Mouse (Mus musculus): ENCODE measurements around the gene Dyrk4. TPM values are rescaled to one million over a fixed set of nuclear protein-coding genes. Genes with fewer than 3 reads are reported as not detected.

Dyrk4 gene
- polyA plus RNA-seq, 1 experiment from 2014 or later, result 0.23 TPM

- no peak overlapping the region for H3K9ac ChIP-seq (replicated peaks; ENCODE audit: low read depth)
- no peak overlapping the region for H3K4me3 ChIP-seq (ENCODE audit: low read depth, low read length)
- no peaks in the 10 kb centered on the region for H3K9me3 ChIP-seq (ENCODE audit: low read length)
- no peaks in the 10 kb centered on the region for H3K27me3 ChIP-seq (replicated peaks; ENCODE audit: insufficient read depth, low read length)
- TF ChIP-seq CTCF (IDR thresholded peaks at IDR 0.05), result no peak
- TF ChIP-seq EP300 (IDR thresholded peaks at IDR 0.05), result no peak
- no peak overlapping the region for H3K27ac ChIP-seq (ENCODE audit: low read length)
- DNase-seq (ENCODE audit: low spot score) (no peak), ATAC-seq (no peak)
- H3K36me3 ChIP-seq (ENCODE audit: insufficient read depth, low read length), result no peaks in the 10 kb centered on the region
- H3K4me1 ChIP-seq (ENCODE audit: insufficient read depth, low read depth, low read length), result no peaks in the 10 kb centered on the region
- no peak overlapping the region for H3K4me2 ChIP-seq (replicated peaks; ENCODE audit: low read depth, low read length)
- WGBS, result 82% methylated on average over 5 of the region's 5 CpGs
Measured at GRCm38 (mm10) chr6:126914928-126915327, 6.7 kb downstream of the Dyrk4 start.

DNA sequence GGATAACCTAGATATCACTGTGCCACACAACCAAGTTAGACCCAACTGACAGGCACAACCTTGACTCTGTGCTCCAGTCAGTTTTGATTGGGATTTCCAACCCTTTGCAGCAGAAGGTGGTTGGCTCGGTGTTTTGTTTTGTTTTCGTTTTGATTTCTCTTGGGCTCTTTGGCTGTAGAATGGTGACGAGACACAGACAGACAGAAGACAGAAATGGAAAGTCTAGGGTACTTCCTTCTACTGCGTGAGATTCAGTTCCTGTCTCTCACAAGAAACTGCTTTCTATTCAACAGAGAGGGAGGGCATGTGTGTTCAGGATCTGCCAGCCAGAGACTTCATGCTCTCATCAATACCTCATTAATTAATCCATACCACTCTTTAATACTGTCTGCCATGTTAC is 10.9 kb downstream of the Dyrk4 start:
- Histone ChIP-seq H3K9ac (replicated peaks; ENCODE audit: low read depth) (no peak overlapping the region), H3K4me1 (ENCODE audit: insufficient read depth, low read depth, low read length) (no peaks in the 10 kb centered on the region), H3K9me3 (ENCODE audit: low read length) (no peaks in the 10 kb centered on the region), H3K36me3 (ENCODE audit: insufficient read depth, low read length) (no peaks in the 10 kb centered on the region), H3K27ac (ENCODE audit: low read length) (no peak overlapping the region), H3K4me2 (replicated peaks; ENCODE audit: low read depth, low read length) (no peak overlapping the region), H3K27me3 (replicated peaks; ENCODE audit: insufficient read depth, low read length) (no peaks in the 10 kb centered on the region), H3K4me3 (ENCODE audit: low read depth, low read length) (no peak overlapping the region)
- ATAC-seq (no peak), DNase-seq (ENCODE audit: low spot score) (no peak)
- WGBS, result 64% methylated on average over 4 of the region's 4 CpGs
- TF ChIP-seq EP300 (IDR thresholded peaks at IDR 0.05), result no peak
- TF ChIP-seq CTCF (IDR thresholded peaks at IDR 0.05), result no peak

GRCm38 (mm10) chr6:126907876-126908275 is 13.8 kb downstream of the Dyrk4 start:
- WGBS, result 56% methylated on average over 3 of the region's 3 CpGs
- Histone ChIP-seq H3K4me1 (ENCODE audit: insufficient read depth, low read depth, low read length) (no peaks in the 10 kb centered on the region), H3K4me3 (ENCODE audit: low read depth, low read length) (no peak overlapping the region), H3K27ac (ENCODE audit: low read length) (no peak overlapping the region), H3K36me3 (ENCODE audit: insufficient read depth, low read length) (no peaks in the 10 kb centered on the region), H3K9me3 (ENCODE audit: low read length) (no peaks in the 10 kb centered on the region), H3K9ac (replicated peaks; ENCODE audit: low read depth) (no peak overlapping the region), H3K27me3 (replicated peaks; ENCODE audit: insufficient read depth, low read length) (no peaks in the 10 kb centered on the region), H3K4me2 (replicated peaks; ENCODE audit: low read depth, low read length) (no peak overlapping the region)
- no peak for TF ChIP-seq CTCF (IDR thresholded peaks at IDR 0.05)
- no peak for TF ChIP-seq EP300 (IDR thresholded peaks at IDR 0.05)
- ATAC-seq (no peak), DNase-seq (ENCODE audit: low spot score) (no peak)

GRCm38 (mm10) chr6:126907378-126907777 is 14.3 kb downstream of the Dyrk4 start:
- TF ChIP-seq CTCF (IDR thresholded peaks at IDR 0.05), result no peak
- no peak for TF ChIP-seq EP300 (IDR thresholded peaks at IDR 0.05)
- no peak for DNase-seq (ENCODE audit: low spot score)

DNA sequence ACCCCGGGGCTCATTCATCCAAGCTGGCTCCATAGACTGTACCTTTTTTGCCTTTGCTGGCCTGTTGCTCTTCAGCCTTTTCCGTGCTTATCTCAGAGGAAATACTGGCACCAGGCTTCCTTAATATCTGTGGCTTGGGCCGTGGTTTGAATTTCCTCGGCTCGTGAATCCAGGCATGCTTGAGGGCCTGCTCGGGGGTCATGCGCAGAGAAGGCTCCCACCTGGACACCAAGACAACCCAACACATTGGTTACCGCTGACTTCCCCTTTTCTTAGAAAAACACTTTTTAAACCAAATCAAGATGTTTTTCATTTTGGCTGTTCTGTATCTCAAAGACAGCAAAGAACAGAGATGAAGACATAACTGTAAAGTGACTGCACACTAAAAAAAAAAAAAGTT is 44.5 kb downstream of the Dyrk4 start:
- TF ChIP-seq CTCF (IDR thresholded peaks at IDR 0.05) (no peak), EP300 (IDR thresholded peaks at IDR 0.05) (no peak)
- H3K4me1 ChIP-seq (ENCODE audit: insufficient read depth, low read depth, low read length), result no peaks in the 10 kb centered on the region
- DNase-seq (ENCODE audit: low spot score) (no peak), ATAC-seq (no peak)
- WGBS, result 68% methylated on average over 8 of the region's 8 CpGs
- no peak overlapping the region for H3K4me3 ChIP-seq (ENCODE audit: low read depth, low read length)
- no peak overlapping the region for H3K4me2 ChIP-seq (replicated peaks; ENCODE audit: low read depth, low read length)
- H3K27ac ChIP-seq (ENCODE audit: low read length), result no peak overlapping the region
- no peaks in the 10 kb centered on the region for H3K27me3 ChIP-seq (replicated peaks; ENCODE audit: insufficient read depth, low read length)
- no peak overlapping the region for H3K9ac ChIP-seq (replicated peaks; ENCODE audit: low read depth)
- no peaks in the 10 kb centered on the region for H3K9me3 ChIP-seq (ENCODE audit: low read length)
- H3K36me3 ChIP-seq (ENCODE audit: insufficient read depth, low read length), result no peaks in the 10 kb centered on the region

More at GRCm38 (mm10) chr6:126907378-126907777, 14.3 kb downstream of the Dyrk4 start:
- no peak for ATAC-seq
- Histone ChIP-seq H3K36me3 (ENCODE audit: insufficient read depth, low read length) (no peaks in the 10 kb centered on the region), H3K9me3 (ENCODE audit: low read length) (no peaks in the 10 kb centered on the region), H3K27me3 (replicated peaks; ENCODE audit: insufficient read depth, low read length) (no peaks in the 10 kb centered on the region), H3K4me2 (replicated peaks; ENCODE audit: low read depth, low read length) (no peak overlapping the region), H3K9ac (replicated peaks; ENCODE audit: low read depth) (no peak overlapping the region), H3K4me3 (ENCODE audit: low read depth, low read length) (no peak overlapping the region), H3K4me1 (ENCODE audit: insufficient read depth, low read depth, low read length) (no peaks in the 10 kb centered on the region), H3K27ac (ENCODE audit: low read length) (no peak overlapping the region)
- 72% methylated on average over 4 of the region's 5 CpGs for WGBS

- no peak within 1 kb of the TSS for H3K9ac ChIP-seq (replicated peaks; ENCODE audit: low read depth)
- H3K4me2 ChIP-seq (replicated peaks; ENCODE audit: low read depth, low read length), result no peak within 1 kb of the TSS
- ATAC-seq, result no peak
- H3K4me1 ChIP-seq (ENCODE audit: insufficient read depth, low read depth, low read length), result peaks cover 12% of the 10 kb centered on the region; the same call in 1 of the 2 replicates
- no peaks in the 10 kb centered on the region for H3K36me3 ChIP-seq (ENCODE audit: insufficient read depth, low read length)
- H3K9me3 ChIP-seq (ENCODE audit: low read length), result no peaks in the 10 kb centered on the region
- no peak for TF ChIP-seq CTCF (IDR thresholded peaks at IDR 0.05)
- TF ChIP-seq EP300 (IDR thresholded peaks at IDR 0.05), result no peak
- no peaks in the 10 kb centered on the region for H3K27me3 ChIP-seq (replicated peaks; ENCODE audit: insufficient read depth, low read length)
- no peak for DNase-seq (ENCODE audit: low spot score)
- H3K4me3 ChIP-seq (ENCODE audit: low read depth, low read length), result no peak within 1 kb of the TSS
- H3K27ac ChIP-seq (ENCODE audit: low read length), result no peak within 1 kb of the TSS
Measured at GRCm38 (mm10) chr6:126852881-126853280, 68.8 kb downstream of the Dyrk4 start, which contains the start of gene Akap3. Gene Akap3 (plus strand): TSS chr6:126853098.
